Mouse (Mus musculus) heart, adult 2 months (tissue): Measurements from ENCODE around the gene Grin2c. TPM values are rescaled to one million over a fixed set of nuclear protein-coding genes. Genes with fewer than 3 reads are reported as not detected.

Source experiments
- DNase-seq, 2 experiments: peaks; one replicate each; pipeline ENCODE4 v3.0.0; 2021
- H3K27ac ChIP-seq: fragments of 200-600 bp; 2 replicates; pipeline ENCODE4 v1.8.1; 2022
- H3K27me3 ChIP-seq: fragments of 200-500 bp; 2 replicates; pipeline ENCODE4 v1.6.1; 2012; ENCODE audit warnings: mild to moderate bottlenecking, low read length, inconsistent platforms, mixed read lengths; ENCODE audit not compliant: control insufficient read depth, insufficient read depth
- H3K36me3 ChIP-seq: fragments of 200-500 bp; 2 replicates; pipeline ENCODE4 v1.6.1; 2012; ENCODE audit warnings: low read length, inconsistent platforms; ENCODE audit not compliant: control insufficient read depth, insufficient read depth
- H3K4me1 ChIP-seq: fragments of 200-500 bp; 2 replicates; pipeline ENCODE4 v1.6.1; 2011; ENCODE audit warnings: low read length; ENCODE audit not compliant: control insufficient read depth, insufficient read depth
- H3K4me3 ChIP-seq: fragments of 200-600 bp; 2 replicates; pipeline ENCODE4 v1.8.1; 2022
- H3K79me2 ChIP-seq: fragments of 200-500 bp; replicated peaks from 2 replicates; pipeline ENCODE4 v1.6.1; 2012; ENCODE audit warnings: mild to moderate bottlenecking, inconsistent platforms, low read length, moderate library complexity, mixed read lengths; ENCODE audit not compliant: control insufficient read depth, insufficient read depth
- H3K9ac ChIP-seq: fragments of 200-500 bp; 2 replicates; pipeline ENCODE4 v1.6.1; 2012; ENCODE audit warnings: low read depth, mild to moderate bottlenecking, control low read depth, inconsistent platforms, low read length, mixed read lengths
- CTCF ChIP-seq: fragments of 200-600 bp; IDR thresholded peaks from 2 replicates; pipeline ENCODE4 v1.8.1; 2022; ENCODE audit warnings: antibody characterized with exemption, mild to moderate bottlenecking, moderate library complexity
- EP300 ChIP-seq: fragments of 200-500 bp; IDR thresholded peaks from 2 replicates; pipeline ENCODE4 v1.6.1; 2011; ENCODE audit warnings: low read depth, low read length, control low read depth; ENCODE audit not compliant: insufficient read depth
- POLR2A ChIP-seq: fragments of 200-500 bp; IDR thresholded peaks from 2 replicates; pipeline ENCODE4 v1.6.1; 2011; ENCODE audit warnings: mild to moderate bottlenecking, low read depth, low read length, control low read depth; ENCODE audit not compliant: insufficient read depth
- WGBS: fragments of 180-500 bp; shearing (Covaris S2); methylation state at CpG from one replicate; pipeline ENCODE4 v1.1.7; 2018; 5-methylcytosine and 5-hydroxymethylcytosine counted together
- intact Hi-C: fragments of 180-260 bp; cut with DNase I; formaldehyde crosslinking; loops from one replicate; pipeline ENCODE4 v1.15.1; 2025
- polyA plus RNA-seq: library from polyadenylated mRNA; depleted of rRNA; stranded (reverse); fragments of >200 nt; gene quantifications from 2 replicates; pipeline ENCODE4 v1.2.3, GENCODE M21; 2012
- total RNA-seq, 2 experiments: library from RNA; stranded (reverse); gene quantifications; 2 replicates each; pipeline ENCODE4 v1.2.3; 2021

Gene Grin2c
- total and polyA plus RNA-seq, 3 experiments = 0.25 to 2.0 (median 0.26) TPM

- H3K27me3 ChIP-seq = no peaks in the 10 kb centered on the region
- H3K9ac ChIP-seq = no peak overlapping the region
- intact Hi-C loops = loop anchor here (5.0 kb wide), 1 partner anchor 136 kb away; no protein-coding TSS in a partner anchor
- DNase-seq = no peak
- TF ChIP-seq EP300 (no peak), CTCF (no peak), POLR2A (no peak)
- no peaks in the 10 kb centered on the region for H3K36me3 ChIP-seq
- no peaks in the 10 kb centered on the region for H3K79me2 ChIP-seq
- H3K4me1 ChIP-seq = peaks cover 1% of the 10 kb centered on the region
- no peak overlapping the region for H3K4me3 ChIP-seq
- H3K27ac ChIP-seq = no peak overlapping the region
- 74% methylated on average over 3 of the region's 3 CpGs for WGBS
These were observed 8.9 kb upstream of the Grin2c start for GRCm38 (mm10) chr11:115275954-115276353.

GRCm38 (mm10) chr11:115275509-115275908 lies 8.5 kb upstream of the Grin2c start:
- Histone ChIP-seq H3K4me3 (no peak overlapping the region), H3K27me3 (no peaks in the 10 kb centered on the region), H3K9ac (no peak overlapping the region), H3K27ac (no peak overlapping the region), H3K79me2 (no peaks in the 10 kb centered on the region), H3K4me1 (peaks cover 1% of the 10 kb centered on the region), H3K36me3 (no peaks in the 10 kb centered on the region)
- intact Hi-C loops = loop anchor here (5.0 kb wide), 1 partner anchor 137 kb away; no protein-coding TSS in a partner anchor
- 73% methylated on average over 6 of the region's 6 CpGs for WGBS
- no peak for DNase-seq
- TF ChIP-seq CTCF = no peak
- no peak for TF ChIP-seq EP300
- no peak for TF ChIP-seq POLR2A

GRCm38 (mm10) chr11:115274771-115275170 lies 7.7 kb upstream of the Grin2c start:
- Histone ChIP-seq H3K9ac (no peak overlapping the region), H3K36me3 (no peaks in the 10 kb centered on the region), H3K79me2 (no peaks in the 10 kb centered on the region), H3K27ac (no peak overlapping the region), H3K27me3 (no peaks in the 10 kb centered on the region), H3K4me1 (peaks cover 1% of the 10 kb centered on the region), H3K4me3 (no peak overlapping the region)
- TF ChIP-seq EP300 (no peak), POLR2A (no peak), CTCF (no peak)
- intact Hi-C loops = loop anchor here (5.0 kb wide), 2 partner anchors 138 to 192 kb away; no protein-coding TSS in a partner anchor
- no peak for DNase-seq
- 92% methylated on average over 6 of the region's 6 CpGs for WGBS

- Histone ChIP-seq H3K4me3 (no peak overlapping the region), H3K27ac (no peak overlapping the region), H3K27me3 (no peaks in the 10 kb centered on the region), H3K79me2 (no peaks in the 10 kb centered on the region), H3K36me3 (no peaks in the 10 kb centered on the region), H3K9ac (no peak overlapping the region), H3K4me1 (peaks cover 1% of the 10 kb centered on the region)
- WGBS = 80% methylated on average over 7 of the region's 7 CpGs
- intact Hi-C loops = loop anchor here (5.0 kb wide), 1 partner anchor 192 kb away; no protein-coding TSS in a partner anchor
- no peak for TF ChIP-seq CTCF
- TF ChIP-seq EP300 = no peak
- no peak for TF ChIP-seq POLR2A
- DNase-seq = no peak
These were observed 7.1 kb upstream of the Grin2c start for GRCm38 (mm10) chr11:115274178-115274577.

GRCm38 (mm10) chr11:115273735-115274134 lies 6.7 kb upstream of the Grin2c start:
- no peak overlapping the region for H3K4me3 ChIP-seq
- H3K9ac ChIP-seq = no peak overlapping the region
- no peaks in the 10 kb centered on the region for H3K79me2 ChIP-seq
- H3K36me3 ChIP-seq = no peaks in the 10 kb centered on the region
- peaks cover 1% of the 10 kb centered on the region for H3K4me1 ChIP-seq
- TF ChIP-seq CTCF (no peak), POLR2A (no peak), EP300 (no peak)
- no peak overlapping the region for H3K27ac ChIP-seq
- H3K27me3 ChIP-seq = no peaks in the 10 kb centered on the region
- DNase-seq = no peak
- intact Hi-C loops = loop anchor here (5.0 kb wide), 1 partner anchor 191 kb away; no protein-coding TSS in a partner anchor
- WGBS = 60% methylated on average over 7 of the region's 7 CpGs

- DNase-seq = no peak
- Histone ChIP-seq H3K27me3 (no peaks in the 10 kb centered on the region), H3K4me1 (peaks cover 1% of the 10 kb centered on the region), H3K79me2 (no peaks in the 10 kb centered on the region), H3K27ac (no peak overlapping the region), H3K9ac (no peak overlapping the region), H3K36me3 (no peaks in the 10 kb centered on the region), H3K4me3 (no peak overlapping the region)
- 67% methylated on average over 10 of the region's 10 CpGs for WGBS
- no peak for TF ChIP-seq EP300
- TF ChIP-seq CTCF = no peak
- TF ChIP-seq POLR2A = no peak
- intact Hi-C loops = loop anchor here (5.0 kb wide), 1 partner anchor 191 kb away; no protein-coding TSS in a partner anchor
These were observed 6.0 kb upstream of the Grin2c start for GRCm38 (mm10) chr11:115272894-115273498.
